Mouse (Mus musculus): ENCODE data around the gene Plxdc1. TPM values are rescaled to one million over a fixed set of nuclear protein-coding genes. Genes with fewer than 3 reads are reported as not detected.
A peak's percentile ranks its signal among the peaks of the same experiment; 100 is the strongest.

Plxdc1 gene
- total and polyA plus RNA-seq, 2 experiments from 2014 or later, result 1.5 to 3.5 TPM

DNA sequence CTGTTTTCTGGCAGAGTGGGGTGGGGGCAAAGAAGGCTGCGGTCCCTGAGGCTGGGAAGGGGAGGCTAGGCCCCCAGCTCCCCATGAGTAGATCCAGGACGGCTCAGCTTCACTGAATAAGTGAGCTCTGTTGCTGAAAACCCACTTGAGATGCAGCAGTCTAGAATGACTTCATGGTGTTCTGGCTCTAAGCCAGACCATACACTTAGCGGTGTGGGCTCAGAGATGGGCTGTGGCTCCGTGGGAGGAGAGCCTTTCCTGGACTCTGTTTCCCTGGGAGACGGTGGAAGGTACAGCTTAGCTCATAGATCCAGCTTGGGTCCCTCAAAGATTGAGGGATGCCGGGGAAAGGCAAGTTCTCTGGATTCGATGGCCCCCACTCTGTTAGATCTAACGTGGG lies 17.9 kb upstream of the Plxdc1 start:
- H3K36me3 ChIP-seq (ENCODE audit: insufficient read depth), result peaks cover 64% of the 10 kb centered on the region
- no peak for DNase-seq
- no peak for TF ChIP-seq CTCF (IDR thresholded peaks at IDR 0.05; ENCODE audit: low read depth)
- no peaks in the 10 kb centered on the region for H3K27me3 ChIP-seq (ENCODE audit: insufficient read depth, low read length)
- 0 out of 2 replicates have a peak overlapping the region, but pooled peaks have one; percentile 35 for H3K27ac ChIP-seq (ENCODE audit: low read depth, low read length)
- no peak overlapping the region for H3K4me3 ChIP-seq (ENCODE audit: low read depth, low read length)
- 59% methylated on average over 8 of the region's 8 CpGs for WGBS
- H3K4me1 ChIP-seq (ENCODE audit: insufficient read depth), result no peaks in the 10 kb centered on the region
- H3K9me3 ChIP-seq (ENCODE audit: low read length), result no peaks in the 10 kb centered on the region
- no peak overlapping the region for H3K4me2 ChIP-seq (ENCODE audit: low read depth)
- no peak for ATAC-seq
- H3K9ac ChIP-seq, result no peak overlapping the region

DNA sequence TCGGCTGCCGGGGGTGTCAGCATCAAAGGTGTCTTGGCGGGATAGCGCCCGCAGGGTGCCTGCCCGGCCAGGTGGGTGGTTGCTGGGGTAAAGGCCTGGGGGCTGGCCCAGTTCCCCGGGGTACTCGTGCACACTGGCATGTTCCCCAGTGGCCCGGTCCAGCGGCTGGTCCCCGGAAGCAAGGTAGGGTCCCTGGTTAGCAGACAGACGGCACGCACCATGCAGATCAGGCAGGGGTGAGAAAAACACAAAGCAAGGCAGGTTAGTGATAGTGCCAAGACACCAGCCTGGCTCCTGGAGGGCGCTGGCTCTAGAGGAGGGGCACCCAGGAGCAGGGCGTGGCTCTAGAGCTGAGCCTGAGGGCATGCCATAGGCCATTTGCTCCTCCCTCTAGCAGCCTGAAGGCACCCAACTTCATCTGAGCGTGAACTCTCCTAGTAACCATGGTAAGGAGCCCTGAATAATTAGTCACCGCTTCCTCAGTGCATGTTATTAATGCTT lies 17.0 kb upstream of the Plxdc1 start:
- 32% methylated on average over 17 of the region's 17 CpGs for WGBS
- no peak for DNase-seq

DNA sequence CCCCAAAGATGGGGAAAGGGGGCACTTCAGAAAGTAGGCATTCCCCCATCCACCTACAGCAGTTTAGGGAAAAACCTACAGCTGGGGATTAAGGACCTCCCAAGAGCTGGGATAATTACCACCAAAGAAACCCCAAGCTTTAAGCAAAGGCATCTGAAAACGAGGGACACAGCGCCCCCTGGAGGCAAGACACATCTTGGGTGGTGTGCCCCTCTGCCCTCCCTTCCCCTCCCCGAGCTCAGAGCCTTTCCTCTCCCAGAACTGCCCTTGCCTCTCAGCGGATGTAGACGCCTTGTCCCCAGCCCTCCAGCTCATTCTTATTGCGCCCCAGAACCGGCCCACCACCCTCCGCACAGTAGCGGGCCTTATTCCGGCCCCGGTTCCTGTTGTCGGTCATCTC lies 16.4 kb upstream of the Plxdc1 start:
- Histone ChIP-seq H3K9me3 (ENCODE audit: low read length) (no peaks in the 10 kb centered on the region), H3K4me3 (ENCODE audit: low read depth, low read length) (no peak overlapping the region), H3K4me1 (ENCODE audit: insufficient read depth) (no peaks in the 10 kb centered on the region), H3K27me3 (ENCODE audit: insufficient read depth, low read length) (no peaks in the 10 kb centered on the region), H3K4me2 (ENCODE audit: low read depth) (0 out of 2 replicates have a peak overlapping the region, but pooled peaks have one; percentile 1), H3K9ac (no peak overlapping the region), H3K27ac (ENCODE audit: low read depth, low read length) (no peak overlapping the region), H3K36me3 (ENCODE audit: insufficient read depth) (peaks cover 49% of the 10 kb centered on the region)
- peak; percentile 84 for TF ChIP-seq CTCF (IDR thresholded peaks at IDR 0.05; ENCODE audit: low read depth)
- DNase-seq (peak; percentile 80), ATAC-seq (peak; percentile 69)
- 12% methylated on average over 12 of the region's 12 CpGs for WGBS

More for the DNA sequence above, 17.0 kb upstream of the Plxdc1 start:
- ATAC-seq, result peak; percentile 40; the same call in 1 of the 2 replicates
- no peaks in the 10 kb centered on the region for H3K4me1 ChIP-seq (ENCODE audit: insufficient read depth)
- peaks cover 54% of the 10 kb centered on the region for H3K36me3 ChIP-seq (ENCODE audit: insufficient read depth)
- H3K4me3 ChIP-seq (ENCODE audit: low read depth, low read length), result no peak overlapping the region
- no peak overlapping the region for H3K9ac ChIP-seq
- no peak overlapping the region; the same call in 1 of the 2 replicates for H3K27ac ChIP-seq (ENCODE audit: low read depth, low read length)
- 0 out of 2 replicates have a peak overlapping the region, but pooled peaks have one; percentile 1 for H3K4me2 ChIP-seq (ENCODE audit: low read depth)
- H3K27me3 ChIP-seq (ENCODE audit: insufficient read depth, low read length), result no peaks in the 10 kb centered on the region
- no peak for TF ChIP-seq CTCF (IDR thresholded peaks at IDR 0.05; ENCODE audit: low read depth)
- H3K9me3 ChIP-seq (ENCODE audit: low read length), result no peaks in the 10 kb centered on the region

GRCm38 (mm10) chr11:98001986-98002385 lies 15.7 kb upstream of the Plxdc1 start:
- no peak overlapping the region for H3K4me3 ChIP-seq (ENCODE audit: low read depth, low read length)
- H3K27me3 ChIP-seq (ENCODE audit: insufficient read depth, low read length), result no peaks in the 10 kb centered on the region
- no peak for TF ChIP-seq CTCF (IDR thresholded peaks at IDR 0.05; ENCODE audit: low read depth)
- H3K9ac ChIP-seq, result no peak overlapping the region
- no peaks in the 10 kb centered on the region for H3K4me1 ChIP-seq (ENCODE audit: insufficient read depth)
- ATAC-seq (no peak), DNase-seq (no peak)
- H3K36me3 ChIP-seq (ENCODE audit: insufficient read depth), result peaks cover 43% of the 10 kb centered on the region
- WGBS, result 57% methylated on average over 6 of the region's 6 CpGs
- H3K27ac ChIP-seq (ENCODE audit: low read depth, low read length), result no peak overlapping the region
- H3K4me2 ChIP-seq (ENCODE audit: low read depth), result no peak overlapping the region
- H3K9me3 ChIP-seq (ENCODE audit: low read length), result no peaks in the 10 kb centered on the region

DNA sequence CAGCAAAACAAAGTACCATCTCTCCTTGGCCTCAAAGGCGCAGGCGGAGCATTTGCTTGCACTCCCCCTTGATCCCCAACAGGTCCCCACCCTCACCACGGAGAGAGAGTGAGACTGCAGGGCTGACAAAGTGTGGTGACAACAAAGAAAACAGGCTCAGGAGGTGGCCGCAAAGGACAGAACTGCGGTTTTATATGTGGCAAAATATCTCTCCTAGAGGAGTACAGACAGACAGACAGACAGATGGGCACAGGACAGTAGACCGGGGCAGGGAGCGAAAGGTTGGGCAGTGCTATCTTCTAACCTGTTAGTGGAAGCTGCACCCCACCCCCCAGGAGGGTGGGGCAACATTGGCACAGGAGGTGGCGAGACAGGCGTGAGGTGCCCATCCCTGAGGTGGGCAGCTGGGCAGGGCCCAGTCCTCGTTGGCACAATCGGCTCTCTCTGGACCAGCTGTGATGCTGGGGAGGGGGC lies 15.1 kb upstream of the Plxdc1 start:
- TF ChIP-seq CTCF (IDR thresholded peaks at IDR 0.05; ENCODE audit: low read depth), result no peak
- DNase-seq (no peak), ATAC-seq (no peak)
- Histone ChIP-seq H3K27me3 (ENCODE audit: insufficient read depth, low read length) (no peaks in the 10 kb centered on the region), H3K9me3 (ENCODE audit: low read length) (no peaks in the 10 kb centered on the region), H3K4me3 (ENCODE audit: low read depth, low read length) (no peak overlapping the region), H3K4me2 (ENCODE audit: low read depth) (no peak overlapping the region), H3K9ac (no peak overlapping the region), H3K4me1 (ENCODE audit: insufficient read depth) (no peaks in the 10 kb centered on the region), H3K27ac (ENCODE audit: low read depth, low read length) (no peak overlapping the region), H3K36me3 (ENCODE audit: insufficient read depth) (peaks cover 40% of the 10 kb centered on the region)
- WGBS, result 40% methylated on average over 11 of the region's 11 CpGs

GRCm38 (mm10) chr11:98000378-98001140 lies 14.3 kb upstream of the Plxdc1 start:
- Histone ChIP-seq H3K27ac (ENCODE audit: low read depth, low read length) (no peak overlapping the region), H3K36me3 (ENCODE audit: insufficient read depth) (peaks cover 35% of the 10 kb centered on the region), H3K4me1 (ENCODE audit: insufficient read depth) (no peaks in the 10 kb centered on the region), H3K4me3 (ENCODE audit: low read depth, low read length) (no peak overlapping the region), H3K9ac (no peak overlapping the region), H3K4me2 (ENCODE audit: low read depth) (no peak overlapping the region), H3K9me3 (ENCODE audit: low read length) (no peaks in the 10 kb centered on the region), H3K27me3 (ENCODE audit: insufficient read depth, low read length) (no peaks in the 10 kb centered on the region)
- ATAC-seq (no peak), DNase-seq (no peak)
- TF ChIP-seq CTCF (IDR thresholded peaks at IDR 0.05; ENCODE audit: low read depth), result no peak
- 54% methylated on average over 7 of the region's 7 CpGs for WGBS

GRCm38 (mm10) chr11:97999748-98000147 lies 13.5 kb upstream of the Plxdc1 start:
- Histone ChIP-seq H3K9me3 (ENCODE audit: low read length) (no peaks in the 10 kb centered on the region), H3K36me3 (ENCODE audit: insufficient read depth) (peaks cover 27% of the 10 kb centered on the region), H3K4me1 (ENCODE audit: insufficient read depth) (peaks cover 6% of the 10 kb centered on the region; the same call in 1 of the 2 replicates), H3K4me2 (ENCODE audit: low read depth) (no peak overlapping the region), H3K27me3 (ENCODE audit: insufficient read depth, low read length) (no peaks in the 10 kb centered on the region), H3K9ac (no peak overlapping the region), H3K27ac (ENCODE audit: low read depth, low read length) (no peak overlapping the region), H3K4me3 (ENCODE audit: low read depth, low read length) (no peak overlapping the region)
- no peak for DNase-seq
- 62% methylated on average over 5 of the region's 5 CpGs for WGBS
- TF ChIP-seq CTCF (IDR thresholded peaks at IDR 0.05; ENCODE audit: low read depth), result no peak
- no peak for ATAC-seq
